Mouse (Mus musculus) brain, embryonic 14.5 days (tissue): ENCODE results near the gene Gm10563.

Experiments
- CTCF ChIP-seq: fragments of 200-500 bp; IDR thresholded peaks from 2 replicates; pipeline ENCODE4 v1.5.1; 2012; ENCODE audit warnings: inconsistent platforms, mild to moderate bottlenecking, moderate library complexity, borderline replicate concordance; ENCODE audit not compliant: insufficient read depth, insufficient read length; ENCODE audit errors: extremely low read depth
- POLR2A ChIP-seq: fragments of 200-500 bp; IDR thresholded peaks from 2 replicates; pipeline ENCODE4 v1.6.1; 2012; ENCODE audit warnings: mild to moderate bottlenecking, inconsistent platforms, borderline replicate concordance; ENCODE audit not compliant: poor library complexity, insufficient read depth, insufficient read length, severe bottlenecking; ENCODE audit errors: extremely low read depth

- TF ChIP-seq CTCF: no peak
- no peak for TF ChIP-seq POLR2A
Measured at GRCm38 (mm10) chr4:155602753-155603152, 42.5 kb downstream of the Gm10563 start.
